Mouse (Mus musculus): Measurements from ENCODE around the gene Rbm7. TPM values are rescaled to one million over a fixed set of nuclear protein-coding genes. Genes with fewer than 3 reads are reported as not detected.

The Rbm7 gene
- polyA plus RNA-seq, 1 experiment from 2014 or later = 126 TPM

- Histone ChIP-seq H3K27me3 (ENCODE audit: insufficient read depth, low read length) (no peaks in the 10 kb centered on the region), H3K4me3 (ENCODE audit: low read length) (no peak overlapping the region), H3K4me1 (ENCODE audit: insufficient read depth, low read length) (no peaks in the 10 kb centered on the region), H3K36me3 (ENCODE audit: insufficient read depth, low read length) (no peaks in the 10 kb centered on the region), H3K27ac (ENCODE audit: low read length) (no peak overlapping the region), H3K9ac (replicated peaks; ENCODE audit: low read length) (no peak overlapping the region), H3K4me2 (replicated peaks; ENCODE audit: low read depth, low read length) (no peak overlapping the region), H3K9me3 (ENCODE audit: low read length) (no peaks in the 10 kb centered on the region)
- 50% methylated on average over 2 of the region's 2 CpGs for WGBS
- no peak for ATAC-seq (ENCODE audit: low FRiP score, low TSS enrichment)
Observed at GRCm38 (mm10) chr9:48444821-48445220, 50.3 kb downstream of the Rbm7 start.

GRCm38 (mm10) chr9:48443873-48444272, 51.2 kb downstream of the Rbm7 start:
- WGBS = 88% methylated on average over 1 of the region's 1 CpGs
- H3K4me3 ChIP-seq (ENCODE audit: low read length) = no peak overlapping the region
- no peaks in the 10 kb centered on the region for H3K27me3 ChIP-seq (ENCODE audit: insufficient read depth, low read length)
- H3K9ac ChIP-seq (replicated peaks; ENCODE audit: low read length) = no peak overlapping the region
- H3K9me3 ChIP-seq (ENCODE audit: low read length) = no peaks in the 10 kb centered on the region
- no peak overlapping the region for H3K4me2 ChIP-seq (replicated peaks; ENCODE audit: low read depth, low read length)
- no peaks in the 10 kb centered on the region for H3K4me1 ChIP-seq (ENCODE audit: insufficient read depth, low read length)
- no peak for ATAC-seq (ENCODE audit: low FRiP score, low TSS enrichment)
- H3K27ac ChIP-seq (ENCODE audit: low read length) = no peak overlapping the region
- H3K36me3 ChIP-seq (ENCODE audit: insufficient read depth, low read length) = no peaks in the 10 kb centered on the region

Small RNAs within 50 kb of the gene (microRNA-seq; reads per million reads assigned to microRNA genes)
- gene Gm23653 = not detected

Other genes starting within 250 kb of the Rbm7 start
- 1.1 and 1.8 TPM in 2 replicates for gene Nxpe2, start 141.8 kb downstream of the Rbm7 start, polyA plus RNA-seq (2015; fragmentation: Nextera tagmentation; extraction: Ambion mirVana)
- 110 and 118 TPM in 2 replicates for gene Rexo2, start 14.7 kb downstream of the Rbm7 start, polyA plus RNA-seq (2015; fragmentation: Nextera tagmentation; extraction: Ambion mirVana)
- gene Gm5617, start 143 bp upstream of the Rbm7 start, polyA plus RNA-seq (2015; fragmentation: Nextera tagmentation; extraction: Ambion mirVana) = 31.5 and 34.6 TPM in 2 replicates
- gene Nnmt, start 109.9 kb upstream of the Rbm7 start, polyA plus RNA-seq (2015; fragmentation: Nextera tagmentation; extraction: Ambion mirVana) = 2.4 TPM in 2 replicates

Data from kidney, embryonic 16.5 days (tissue).